Mouse (Mus musculus) kidney, adult 2 months (tissue): Measurements from ENCODE around the gene Zfp598. TPM values are rescaled to one million over a fixed set of nuclear protein-coding genes. Genes with fewer than 3 reads are reported as not detected.

Experiments used
- DNase-seq: peaks from one replicate; pipeline ENCODE4 v3.0.0; 2021
- H3K27ac ChIP-seq: fragments of 200-500 bp; 2 replicates; pipeline ENCODE4 v1.5.1; 2012; ENCODE audit warnings: low read depth, low read length, control low read depth, inconsistent platforms; ENCODE audit not compliant: insufficient read depth
- H3K27me3 ChIP-seq: fragments of 200-500 bp; replicated peaks from 2 replicates; pipeline ENCODE4 v1.6.1; 2012; ENCODE audit warnings: mild to moderate bottlenecking, moderate library complexity, low read length, inconsistent platforms; ENCODE audit not compliant: control insufficient read depth, insufficient read depth
- H3K36me3 ChIP-seq: fragments of 200-500 bp; 2 replicates; pipeline ENCODE4 v1.6.1; 2012; ENCODE audit warnings: mild to moderate bottlenecking, moderate library complexity, low read length, inconsistent platforms; ENCODE audit not compliant: control insufficient read depth, insufficient read depth
- H3K4me1 ChIP-seq: fragments of 200-500 bp; 2 replicates; pipeline ENCODE4 v1.6.1; 2011; ENCODE audit warnings: low read length; ENCODE audit not compliant: control insufficient read depth, insufficient read depth
- H3K4me3 ChIP-seq: fragments of 200-500 bp; 2 replicates; pipeline ENCODE4 v1.5.1; 2011; ENCODE audit warnings: mild to moderate bottlenecking, low read depth, low read length, control low read depth; ENCODE audit not compliant: insufficient read depth
- CTCF ChIP-seq: fragments of 200-500 bp; conservative IDR thresholded peaks from 2 replicates; pipeline ENCODE4 v1.5.1; 2011; ENCODE audit warnings: low read depth, mild to moderate bottlenecking, control low read depth, low read length, moderate library complexity, mixed read lengths; ENCODE audit not compliant: insufficient read depth, insufficient read length
- POLR2A ChIP-seq: fragments of 200-500 bp; IDR thresholded peaks from one replicate; pipeline ENCODE4 v1.6.1; 2011; ENCODE audit warnings: low read depth, low read length, control low read depth
- WGBS: fragments of 180-500 bp; shearing (Covaris S2); methylation state at CpG from one replicate; pipeline ENCODE4 v1.1.7; 2018; 5-methylcytosine and 5-hydroxymethylcytosine counted together
- polyA plus RNA-seq: library from polyadenylated mRNA; depleted of rRNA; stranded (reverse); fragments of >200 nt; gene quantifications from 2 replicates; pipeline ENCODE4 v1.2.3, GENCODE M21; 2012

Gene Zfp598
- polyA plus RNA-seq, 1 experiment = 44.3 TPM

DNA sequence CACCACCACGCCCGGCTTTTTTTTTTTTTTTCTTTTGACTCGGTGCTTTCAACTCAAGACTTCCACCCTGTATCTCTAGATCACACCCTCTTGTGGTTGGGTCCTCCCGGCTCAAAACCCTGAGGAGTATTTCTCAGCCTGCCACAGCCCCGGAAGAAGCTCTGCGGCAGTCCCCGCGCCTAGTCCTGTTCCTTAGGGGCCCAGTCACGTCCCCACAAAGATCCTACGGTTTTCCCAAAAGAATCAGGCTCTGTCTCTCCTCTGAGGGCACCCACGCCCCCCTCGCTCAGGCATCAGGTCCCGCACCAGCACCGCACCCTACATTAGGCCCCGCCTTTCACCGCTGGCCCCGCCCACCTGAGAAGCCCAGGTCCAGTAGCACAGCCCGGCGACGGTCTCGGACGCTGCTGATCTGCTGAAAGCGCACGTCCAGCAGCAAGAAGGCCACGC, 17.7 kb downstream of the Zfp598 start:
- WGBS = 4% methylated on average over 25 of the region's 25 CpGs
- TF ChIP-seq CTCF = no peak
- TF ChIP-seq POLR2A = no peak
- Histone ChIP-seq H3K4me3 (peak overlapping the region; percentile 29; the same call in 1 of the 2 replicates), H3K4me1 (no peaks in the 10 kb centered on the region), H3K27me3 (0 out of 2 replicates have a peak, but pooled peaks cover 2% of the 10 kb centered on the region), H3K27ac (no peak overlapping the region), H3K36me3 (no peaks in the 10 kb centered on the region)
- DNase-seq = peak; percentile 75

DNA sequence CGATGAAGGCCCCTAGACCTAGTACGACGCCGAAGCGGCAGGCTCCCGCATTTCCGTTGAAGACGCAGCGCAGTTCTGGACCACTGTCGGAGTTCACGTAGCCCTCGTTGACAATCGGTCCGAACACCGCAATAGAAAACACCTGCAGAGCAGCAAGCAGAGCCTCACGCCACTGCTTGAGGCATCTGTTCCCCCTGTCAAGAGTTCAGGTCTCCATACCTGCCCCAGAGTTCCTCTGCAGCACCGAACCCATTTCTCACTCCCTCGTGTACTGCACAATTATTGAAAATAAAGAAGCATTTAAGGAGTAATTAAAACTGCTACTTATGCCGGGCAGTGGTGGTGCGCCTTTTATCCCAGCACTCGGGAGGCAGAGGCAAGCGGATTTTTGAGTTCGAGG, 18.1 kb downstream of the Zfp598 start:
- WGBS = 23% methylated on average over 23 of the region's 23 CpGs
- Histone ChIP-seq H3K27me3 (0 out of 2 replicates have a peak, but pooled peaks cover 2% of the 10 kb centered on the region), H3K27ac (no peak overlapping the region), H3K4me3 (peak overlapping the region; percentile 29; the same call in 1 of the 2 replicates), H3K36me3 (no peaks in the 10 kb centered on the region), H3K4me1 (no peaks in the 10 kb centered on the region)
- TF ChIP-seq CTCF (no peak), POLR2A (no peak)
- no peak for DNase-seq

DNA sequence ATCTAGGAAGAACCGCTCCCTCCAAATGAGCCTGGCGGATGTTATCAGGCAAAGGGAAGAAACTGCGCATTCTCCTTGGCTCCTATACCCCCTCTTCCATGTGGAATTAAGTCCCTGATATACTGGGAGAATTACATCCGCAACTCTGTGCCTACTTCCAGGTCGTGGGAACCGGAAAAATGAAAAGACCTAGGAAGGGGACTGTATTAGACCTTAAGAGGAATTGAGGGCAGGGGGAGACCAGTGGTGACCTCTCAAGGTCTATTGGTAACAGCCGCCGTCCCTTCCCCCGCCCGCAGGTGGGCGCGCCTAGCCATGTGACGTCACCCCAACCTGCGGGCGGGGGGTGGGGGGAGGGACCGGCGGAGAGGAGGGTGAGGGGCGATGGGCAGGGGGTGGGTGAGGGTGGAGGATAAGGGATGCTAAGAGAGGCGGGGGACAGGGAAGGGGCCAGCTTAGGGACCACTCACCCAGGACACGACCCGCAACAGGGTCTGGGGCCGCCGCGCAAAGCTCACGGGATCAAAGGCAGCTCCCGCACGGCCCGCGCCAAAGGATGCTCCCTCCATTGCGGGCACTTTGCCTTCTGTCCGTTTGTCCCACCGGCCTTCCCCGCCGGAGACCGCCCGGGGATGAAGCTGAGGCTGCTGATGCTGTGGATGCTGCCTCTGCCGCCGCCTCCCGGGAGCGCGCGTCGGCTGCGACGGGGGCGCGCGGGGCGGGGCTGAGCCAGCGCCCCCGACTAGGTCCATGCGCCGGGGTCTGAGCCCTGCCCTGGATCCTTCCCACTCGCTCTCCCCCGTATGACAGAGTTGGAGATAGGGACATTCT, 20.0 kb downstream of the Zfp598 start, which contains the start of gene Syngr3:
TSS of gene Syngr3 (minus strand) at position 705 of the 831 bp plus-strand sequence.
- TF ChIP-seq CTCF (no peak), POLR2A (no peak)
- Histone ChIP-seq H3K27me3 (0 out of 2 replicates have a peak, but pooled peaks cover 2% of the 10 kb centered on the region), H3K4me3 (peak within 1 kb of the TSS; percentile 23; the same call in 1 of the 2 replicates), H3K27ac (no peak within 1 kb of the TSS), H3K4me1 (no peaks in the 10 kb centered on the region), H3K36me3 (no peaks in the 10 kb centered on the region)
- 2% methylated on average over 53 of the region's 55 CpGs for WGBS
- DNase-seq = no peak

DNA sequence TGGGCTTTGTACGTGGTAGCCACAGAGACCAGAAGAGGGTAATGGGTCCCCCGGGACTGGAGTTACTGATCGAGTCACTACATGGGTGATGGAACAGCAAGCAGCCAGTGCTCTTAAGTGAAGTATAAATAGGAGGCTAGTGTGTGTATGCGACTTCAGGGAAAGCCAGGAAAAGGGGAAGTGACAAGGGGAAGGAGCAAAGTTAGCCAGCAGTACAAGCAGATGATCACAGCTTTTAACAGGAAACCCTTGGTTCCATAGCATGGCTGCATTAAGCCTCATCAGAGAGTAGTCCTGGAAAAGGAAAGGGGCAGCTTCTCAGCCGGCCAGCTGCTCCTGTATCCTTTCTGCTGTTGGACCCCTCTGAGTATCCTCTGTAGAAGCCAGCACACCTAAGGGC, 22.9 kb downstream of the Zfp598 start:
- no peak for DNase-seq
- 85% methylated on average over 5 of the region's 5 CpGs for WGBS

DNA sequence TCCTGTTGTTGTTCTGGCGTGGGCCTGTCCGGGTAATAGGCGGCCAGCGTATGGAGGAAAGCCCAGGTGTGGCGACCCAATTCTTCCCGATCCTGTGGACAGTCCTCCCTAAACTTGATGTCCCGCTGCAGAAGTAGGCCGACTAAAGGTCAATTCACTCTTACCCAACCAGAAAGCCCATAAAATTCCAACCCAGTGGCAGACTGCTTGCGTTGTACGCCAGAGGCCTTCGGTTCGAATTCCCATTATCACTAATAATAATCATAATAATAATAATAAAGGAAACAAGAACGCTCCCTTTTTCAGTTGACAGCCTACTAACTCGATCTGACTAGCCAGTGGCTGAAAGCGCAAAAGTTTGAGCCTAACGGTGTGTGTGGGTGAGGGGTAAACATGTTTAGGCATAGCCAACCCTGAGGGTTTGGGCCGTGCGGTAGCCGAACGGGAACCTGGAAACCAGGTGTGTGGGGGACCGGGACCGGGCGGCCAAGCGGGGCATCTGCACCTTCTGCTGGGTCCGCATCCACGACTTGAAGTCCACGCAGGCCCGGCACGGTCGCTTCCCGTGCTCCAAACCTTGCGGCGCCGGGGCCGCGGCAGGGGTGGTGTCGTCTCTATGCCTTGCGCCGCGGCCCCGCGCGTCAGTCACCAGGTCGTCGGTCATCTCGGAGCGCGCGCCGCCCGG, 26.0 kb downstream of the Zfp598 start:
- no peaks in the 10 kb centered on the region for H3K4me1 ChIP-seq
- peak overlapping the region; percentile 59 for H3K4me3 ChIP-seq
- peak overlapping the region; percentile 73 for H3K27ac ChIP-seq
- H3K27me3 ChIP-seq = no peaks in the 10 kb centered on the region
- peak; percentile 70 for DNase-seq
- H3K36me3 ChIP-seq = no peaks in the 10 kb centered on the region
- 7% methylated on average over 49 of the region's 51 CpGs for WGBS
- no peak for TF ChIP-seq POLR2A
- TF ChIP-seq CTCF = no peak

More for the DNA sequence above, 22.9 kb downstream of the Zfp598 start:
- Histone ChIP-seq H3K36me3 (no peaks in the 10 kb centered on the region), H3K27ac (no peak overlapping the region), H3K4me1 (no peaks in the 10 kb centered on the region), H3K27me3 (0 out of 2 replicates have a peak, but pooled peaks cover 2% of the 10 kb centered on the region), H3K4me3 (no peak overlapping the region)
- TF ChIP-seq POLR2A = no peak

DNA sequence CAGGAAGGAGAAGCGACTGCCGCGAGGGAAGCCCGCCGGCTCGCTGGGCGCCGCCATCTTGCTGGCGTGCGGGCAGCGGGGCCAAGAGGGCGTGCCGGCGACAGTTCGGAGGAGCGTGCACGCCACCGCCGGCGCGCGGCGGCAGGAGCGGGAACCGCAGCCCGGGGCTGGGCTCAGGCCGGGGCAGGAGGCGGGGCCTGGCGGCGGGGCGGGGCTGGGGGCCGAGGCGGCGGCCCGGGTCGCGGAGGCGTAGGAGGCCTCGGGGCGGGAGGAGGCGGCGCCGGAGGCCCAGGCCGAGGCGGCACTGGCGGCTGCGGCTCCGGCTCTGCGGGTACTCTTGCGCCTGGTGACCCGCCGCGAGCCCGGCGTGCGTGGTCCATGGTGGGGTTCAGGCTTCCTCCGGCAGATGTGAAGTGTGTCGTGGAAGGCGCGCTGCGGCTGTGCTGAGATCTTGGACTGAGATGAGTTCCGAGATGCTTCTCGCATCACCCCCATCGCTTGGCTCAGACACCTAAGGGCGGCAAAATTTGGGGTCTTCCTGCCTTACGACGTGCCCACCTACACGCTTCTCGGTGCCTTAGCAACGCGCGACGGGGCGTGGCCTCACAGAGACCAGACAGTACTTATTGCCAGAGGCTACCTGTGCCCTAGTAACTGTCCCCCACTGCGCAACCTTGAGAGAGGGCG, 26.7 kb downstream of the Zfp598 start, which contains the start of the genes Gfer and Noxo1:
TSS of gene Gfer (minus strand) at position 146 of the 687 bp plus-strand sequence.
TSS of gene Noxo1 (plus strand) at position 224 of the 687 bp plus-strand sequence.
- H3K36me3 ChIP-seq = no peaks in the 10 kb centered on the region
- no peaks in the 10 kb centered on the region for H3K27me3 ChIP-seq
- TF ChIP-seq POLR2A = no peak
- peak; percentile 37; the same call in 1 of the 2 replicates for TF ChIP-seq CTCF
- peak within 1 kb of the TSS; percentile 73 for H3K27ac ChIP-seq
- peak; percentile 93 for DNase-seq
- WGBS = under 1% methylated on average over 67 of the region's 76 CpGs
- H3K4me1 ChIP-seq = no peaks in the 10 kb centered on the region
- H3K4me3 ChIP-seq = peak within 1 kb of the TSS; percentile 59
